Mouse (Mus musculus): ENCODE data around the gene Snx27. TPM values are rescaled to one million over a fixed set of nuclear protein-coding genes. Genes with fewer than 3 reads are reported as not detected.

Gene Snx27
- polyA plus RNA-seq, 1 experiment from 2014 or later, result 27.4 TPM

- no peak for ATAC-seq
- no peaks in the 10 kb centered on the region for H3K4me1 ChIP-seq (ENCODE audit: control insufficient read depth, insufficient read depth, low read length)
- H3K36me3 ChIP-seq (ENCODE audit: control insufficient read depth, insufficient read depth, low read length), result no peaks in the 10 kb centered on the region
- 92% methylated on average over 2 of the region's 2 CpGs for WGBS
- no peaks in the 10 kb centered on the region for H3K27me3 ChIP-seq (replicated peaks; ENCODE audit: control insufficient read depth, insufficient read depth, low read length)
- no peaks in the 10 kb centered on the region for H3K9me3 ChIP-seq (ENCODE audit: control insufficient read depth, low read length)
- no peak overlapping the region for H3K27ac ChIP-seq (ENCODE audit: low read length)
- H3K9ac ChIP-seq (ENCODE audit: low read depth, low read length), result no peak overlapping the region
- H3K4me3 ChIP-seq (ENCODE audit: low read length), result no peak overlapping the region
- no peak overlapping the region for H3K4me2 ChIP-seq (ENCODE audit: low read depth, low read length)
Measured at GRCm38 (mm10) chr3:94549041-94549440, 33.5 kb downstream of the Snx27 start.

- Histone ChIP-seq H3K27ac (ENCODE audit: low read length) (no peak overlapping the region), H3K4me1 (ENCODE audit: control insufficient read depth, insufficient read depth, low read length) (no peaks in the 10 kb centered on the region), H3K4me2 (ENCODE audit: low read depth, low read length) (no peak overlapping the region), H3K9me3 (ENCODE audit: control insufficient read depth, low read length) (no peaks in the 10 kb centered on the region), H3K27me3 (replicated peaks; ENCODE audit: control insufficient read depth, insufficient read depth, low read length) (no peaks in the 10 kb centered on the region), H3K36me3 (ENCODE audit: control insufficient read depth, insufficient read depth, low read length) (no peaks in the 10 kb centered on the region), H3K4me3 (ENCODE audit: low read length) (no peak overlapping the region), H3K9ac (ENCODE audit: low read depth, low read length) (no peak overlapping the region)
- WGBS, result 92% methylated on average over 3 of the region's 3 CpGs
- ATAC-seq, result no peak
Measured at GRCm38 (mm10) chr3:94537187-94537586, 45.3 kb downstream of the Snx27 start.

GRCm38 (mm10) chr3:94533968-94534367 is 48.5 kb downstream of the Snx27 start:
- Histone ChIP-seq H3K27me3 (replicated peaks; ENCODE audit: control insufficient read depth, insufficient read depth, low read length) (no peaks in the 10 kb centered on the region), H3K36me3 (ENCODE audit: control insufficient read depth, insufficient read depth, low read length) (no peaks in the 10 kb centered on the region), H3K27ac (ENCODE audit: low read length) (no peak overlapping the region), H3K4me3 (ENCODE audit: low read length) (no peak overlapping the region), H3K4me1 (ENCODE audit: control insufficient read depth, insufficient read depth, low read length) (no peaks in the 10 kb centered on the region), H3K9ac (ENCODE audit: low read depth, low read length) (no peak overlapping the region), H3K9me3 (ENCODE audit: control insufficient read depth, low read length) (no peaks in the 10 kb centered on the region), H3K4me2 (ENCODE audit: low read depth, low read length) (no peak overlapping the region)
- no peak for ATAC-seq

GRCm38 (mm10) chr3:94526731-94527130 is 55.8 kb downstream of the Snx27 start:
- 61% methylated on average over 2 of the region's 2 CpGs for WGBS
- Histone ChIP-seq H3K27me3 (replicated peaks; ENCODE audit: control insufficient read depth, insufficient read depth, low read length) (no peaks in the 10 kb centered on the region), H3K4me2 (ENCODE audit: low read depth, low read length) (no peak overlapping the region), H3K9ac (ENCODE audit: low read depth, low read length) (no peak overlapping the region), H3K9me3 (ENCODE audit: control insufficient read depth, low read length) (no peaks in the 10 kb centered on the region), H3K27ac (ENCODE audit: low read length) (no peak overlapping the region), H3K4me1 (ENCODE audit: control insufficient read depth, insufficient read depth, low read length) (no peaks in the 10 kb centered on the region), H3K4me3 (ENCODE audit: low read length) (no peak overlapping the region), H3K36me3 (ENCODE audit: control insufficient read depth, insufficient read depth, low read length) (no peaks in the 10 kb centered on the region)
- ATAC-seq, result peak; percentile 42; the same call in 1 of the 2 replicates

GRCm38 (mm10) chr3:94506664-94507063 is 75.9 kb downstream of the Snx27 start:
- no peak for ATAC-seq
- Histone ChIP-seq H3K27ac (ENCODE audit: low read length) (no peak overlapping the region), H3K4me3 (ENCODE audit: low read length) (no peak overlapping the region), H3K9me3 (ENCODE audit: control insufficient read depth, low read length) (no peaks in the 10 kb centered on the region), H3K4me1 (ENCODE audit: control insufficient read depth, insufficient read depth, low read length) (no peaks in the 10 kb centered on the region), H3K9ac (ENCODE audit: low read depth, low read length) (no peak overlapping the region), H3K27me3 (replicated peaks; ENCODE audit: control insufficient read depth, insufficient read depth, low read length) (no peaks in the 10 kb centered on the region), H3K36me3 (ENCODE audit: control insufficient read depth, insufficient read depth, low read length) (peaks cover 3% of the 10 kb centered on the region), H3K4me2 (ENCODE audit: low read depth, low read length) (no peak overlapping the region)
- 100% methylated on average over 1 of the region's 1 CpGs for WGBS

GRCm38 (mm10) chr3:94502243-94502642 is 80.3 kb downstream of the Snx27 start:
- H3K36me3 ChIP-seq (ENCODE audit: control insufficient read depth, insufficient read depth, low read length), result peaks cover 3% of the 10 kb centered on the region; the same call in 1 of the 2 replicates
- ATAC-seq, result no peak

GRCm38 (mm10) chr3:94497162-94497561 is 85.4 kb downstream of the Snx27 start:
- WGBS, result 80% methylated on average over 4 of the region's 4 CpGs
- H3K9me3 ChIP-seq (ENCODE audit: control insufficient read depth, low read length), result no peaks in the 10 kb centered on the region
- no peaks in the 10 kb centered on the region for H3K4me1 ChIP-seq (ENCODE audit: control insufficient read depth, insufficient read depth, low read length)
- H3K36me3 ChIP-seq (ENCODE audit: control insufficient read depth, insufficient read depth, low read length), result peaks cover 4% of the 10 kb centered on the region; the same call in 1 of the 2 replicates
- no peak for ATAC-seq
- no peak overlapping the region for H3K27ac ChIP-seq (ENCODE audit: low read length)
- no peaks in the 10 kb centered on the region for H3K27me3 ChIP-seq (replicated peaks; ENCODE audit: control insufficient read depth, insufficient read depth, low read length)
- no peak overlapping the region for H3K4me2 ChIP-seq (ENCODE audit: low read depth, low read length)
- H3K4me3 ChIP-seq (ENCODE audit: low read length), result no peak overlapping the region
- no peak overlapping the region for H3K9ac ChIP-seq (ENCODE audit: low read depth, low read length)

More at GRCm38 (mm10) chr3:94502243-94502642, 80.3 kb downstream of the Snx27 start:
- no peak overlapping the region for H3K9ac ChIP-seq (ENCODE audit: low read depth, low read length)
- H3K4me1 ChIP-seq (ENCODE audit: control insufficient read depth, insufficient read depth, low read length), result no peaks in the 10 kb centered on the region
- no peak overlapping the region for H3K27ac ChIP-seq (ENCODE audit: low read length)
- H3K9me3 ChIP-seq (ENCODE audit: control insufficient read depth, low read length), result no peaks in the 10 kb centered on the region
- WGBS, result 74% methylated on average over 3 of the region's 3 CpGs
- H3K4me2 ChIP-seq (ENCODE audit: low read depth, low read length), result no peak overlapping the region
- no peak overlapping the region for H3K4me3 ChIP-seq (ENCODE audit: low read length)
- no peaks in the 10 kb centered on the region for H3K27me3 ChIP-seq (replicated peaks; ENCODE audit: control insufficient read depth, insufficient read depth, low read length)

GRCm38 (mm10) chr3:94487581-94487980 is 94.9 kb downstream of the Snx27 start:
- ATAC-seq, result no peak
- Histone ChIP-seq H3K4me1 (ENCODE audit: control insufficient read depth, insufficient read depth, low read length) (peaks cover 3% of the 10 kb centered on the region; the same call in 1 of the 2 replicates), H3K36me3 (ENCODE audit: control insufficient read depth, insufficient read depth, low read length) (no peaks in the 10 kb centered on the region)

GRCm38 (mm10) chr3:94485922-94486321 is 96.6 kb downstream of the Snx27 start:
- Histone ChIP-seq H3K9ac (ENCODE audit: low read depth, low read length) (no peak overlapping the region), H3K4me3 (ENCODE audit: low read length) (no peak overlapping the region)
- WGBS, result 69% methylated on average over 7 of the region's 7 CpGs

More at GRCm38 (mm10) chr3:94487581-94487980, 94.9 kb downstream of the Snx27 start:
- H3K9ac ChIP-seq (ENCODE audit: low read depth, low read length), result no peak overlapping the region
- WGBS, result 70% methylated on average over 6 of the region's 6 CpGs
- no peaks in the 10 kb centered on the region for H3K27me3 ChIP-seq (replicated peaks; ENCODE audit: control insufficient read depth, insufficient read depth, low read length)
- no peak overlapping the region for H3K4me2 ChIP-seq (ENCODE audit: low read depth, low read length)
- H3K9me3 ChIP-seq (ENCODE audit: control insufficient read depth, low read length), result no peaks in the 10 kb centered on the region
- no peak overlapping the region for H3K4me3 ChIP-seq (ENCODE audit: low read length)
- H3K27ac ChIP-seq (ENCODE audit: low read length), result no peak overlapping the region

More at GRCm38 (mm10) chr3:94485922-94486321, 96.6 kb downstream of the Snx27 start:
- Histone ChIP-seq H3K27me3 (replicated peaks; ENCODE audit: control insufficient read depth, insufficient read depth, low read length) (no peaks in the 10 kb centered on the region), H3K9me3 (ENCODE audit: control insufficient read depth, low read length) (no peaks in the 10 kb centered on the region), H3K27ac (ENCODE audit: low read length) (no peak overlapping the region), H3K4me2 (ENCODE audit: low read depth, low read length) (no peak overlapping the region), H3K4me1 (ENCODE audit: control insufficient read depth, insufficient read depth, low read length) (peaks cover 4% of the 10 kb centered on the region; the same call in 1 of the 2 replicates), H3K36me3 (ENCODE audit: control insufficient read depth, insufficient read depth, low read length) (no peaks in the 10 kb centered on the region)
- no peak for ATAC-seq
